Mouse (Mus musculus): ENCODE data around the gene Rgs6.

- TF ChIP-seq POLR2A (IDR thresholded peaks at IDR 0.05; ENCODE audit: extremely low read depth, insufficient read depth, low read length) (no peak), CTCF (IDR thresholded peaks at IDR 0.05; ENCODE audit: low read depth, low read length) (no peak)
Measured at GRCm38 (mm10) chr12:82935121-82935762, 347.1 kb downstream of the Rgs6 start.
